Mouse (Mus musculus) thymus, postnatal 4 days (tissue): Measurements from ENCODE around the gene Limk2.

ENCODE experiments used
- DNase-seq: peaks from one replicate; pipeline ENCODE4 v3.0.0; 2021

The Limk2 gene

GRCm38 (mm10) chr11:3294641-3295040, 114.3 kb downstream of the Limk2 start:
- DNase-seq: no peak
